Mouse (Mus musculus) embryo, embryonic 11 days (tissue): ENCODE data around the gene Cnnm1.
A peak's percentile ranks its signal among the peaks of the same experiment; 100 is the strongest.

Experiments used
- DNase-seq: peaks from one replicate; pipeline ENCODE4 v3.0.0-alpha.2; 2015

Cnnm1 gene

GRCm38 (mm10) chr19:43440112-43440737, at the start of gene Cnnm1:
TSS of gene Cnnm1 (plus strand) at chr19:43440436.
- peak; percentile 83 for DNase-seq

DNA sequence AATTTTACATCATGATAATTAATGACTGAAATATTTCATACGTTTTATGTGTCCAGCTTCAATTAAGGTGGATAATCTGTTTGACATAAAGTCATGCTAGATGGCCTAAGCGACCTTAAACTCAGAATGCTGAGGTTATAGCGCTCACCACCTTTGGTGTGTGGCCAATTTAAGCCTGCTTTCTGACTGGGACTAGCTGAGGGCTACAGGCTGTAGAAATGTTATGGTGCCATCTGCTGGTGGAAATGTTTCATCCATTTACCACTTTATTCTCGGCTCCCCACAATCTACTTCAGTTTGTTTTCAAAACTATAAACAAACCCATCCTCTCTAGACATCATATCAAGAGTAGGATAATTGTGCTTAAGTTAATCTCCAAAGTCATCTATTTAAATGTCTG, 43.9 kb upstream of the Cnnm1 start:
- peak; percentile 77 for DNase-seq

GRCm38 (mm10) chr19:43407181-43407580, 33.1 kb upstream of the Cnnm1 start:
- DNase-seq, result no peak

DNA sequence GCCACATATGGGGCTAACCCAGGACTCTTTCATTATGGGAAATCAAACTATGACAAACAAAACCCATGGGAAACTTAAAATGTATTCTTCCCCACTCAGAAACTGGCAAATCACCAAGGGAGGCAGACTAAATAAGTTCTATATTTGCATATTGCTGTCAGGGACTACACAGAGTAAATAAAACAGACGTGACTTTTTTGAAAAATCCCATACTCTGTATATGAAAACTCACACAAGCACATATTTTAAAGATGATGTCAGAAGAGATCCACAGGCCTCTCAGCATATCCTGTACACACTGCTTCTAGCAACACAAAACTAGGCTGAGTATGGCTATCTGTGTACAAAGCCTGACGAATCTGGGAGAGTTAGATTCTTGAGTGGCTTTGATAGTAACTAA, 24.7 kb upstream of the Cnnm1 start:
- DNase-seq, result no peak

- DNase-seq, result no peak
These were observed 19.7 kb upstream of the Cnnm1 start for GRCm38 (mm10) chr19:43420506-43420905.

DNA sequence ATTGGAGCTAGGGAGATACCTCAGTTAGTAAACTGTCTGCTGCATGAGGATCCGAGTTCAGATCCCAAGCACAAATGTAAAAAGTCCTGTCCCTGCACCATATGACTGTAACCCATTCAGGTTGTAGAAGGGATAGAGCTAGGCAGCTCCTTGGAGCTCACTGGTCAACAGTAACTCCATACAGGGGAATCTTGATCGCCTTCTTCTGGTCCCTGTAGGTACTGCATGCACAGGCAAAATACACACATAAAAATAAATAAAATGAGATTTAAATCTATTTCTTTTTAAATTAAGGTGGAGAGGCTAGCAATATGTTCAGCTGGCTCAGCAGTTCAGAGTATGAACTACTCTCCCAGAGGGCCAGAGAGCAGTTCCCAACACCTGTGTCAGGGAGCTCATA, 16.2 kb upstream of the Cnnm1 start:
- no peak for DNase-seq

GRCm38 (mm10) chr19:43427446-43428224, 12.6 kb upstream of the Cnnm1 start:
- no peak for DNase-seq

GRCm38 (mm10) chr19:43439246-43439645, 990 bp upstream of the Cnnm1 start:
- no peak for DNase-seq

GRCm38 (mm10) chr19:43440768-43441660, 778 bp downstream of the Cnnm1 start:
- peak; percentile 65 for DNase-seq

- DNase-seq, result peak; percentile 30
These were observed 1.4 kb downstream of the Cnnm1 start for GRCm38 (mm10) chr19:43441661-43441990.

DNA sequence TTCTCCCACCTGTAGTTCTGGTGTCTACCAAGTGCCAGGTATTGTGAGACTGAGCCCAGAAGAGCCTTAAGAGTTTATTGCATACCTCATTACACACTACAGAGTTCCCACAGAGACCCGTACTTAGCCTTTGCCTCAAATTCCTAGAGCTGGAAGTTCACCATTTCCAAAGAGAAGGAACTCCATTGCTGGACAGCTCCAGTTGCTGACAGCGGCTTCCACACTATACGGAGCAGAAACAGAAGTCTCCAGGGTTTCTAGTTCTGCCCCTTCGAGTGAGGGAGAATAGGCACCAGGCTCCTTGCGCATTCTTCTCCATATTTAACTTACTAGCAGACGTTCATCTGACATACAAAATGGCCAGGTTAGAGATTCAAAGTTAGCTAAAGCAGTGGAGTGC, 2.0 kb downstream of the Cnnm1 start:
- peak; percentile 57 for DNase-seq

DNA sequence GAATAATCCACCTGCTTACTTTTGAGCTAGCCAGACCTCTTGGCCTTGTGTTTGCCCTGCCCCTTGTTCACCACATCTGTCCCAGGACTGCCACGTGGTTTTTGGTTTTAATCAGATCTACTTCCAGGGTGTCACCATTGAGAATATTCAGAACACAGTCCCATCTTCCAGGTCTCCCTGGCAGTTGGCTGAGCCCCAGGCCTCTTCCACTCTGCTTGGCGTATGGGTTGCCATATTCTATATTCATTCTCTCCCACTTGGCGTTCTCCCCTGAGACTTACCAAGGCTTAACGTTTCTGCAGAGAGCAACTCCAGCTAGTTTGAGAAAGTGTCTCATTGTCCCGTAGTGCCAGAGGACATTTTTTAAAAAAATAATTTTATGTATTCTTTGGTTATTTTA, 2.7 kb downstream of the Cnnm1 start:
- DNase-seq, result no peak

- no peak for DNase-seq
These were observed 4.5 kb downstream of the Cnnm1 start for GRCm38 (mm10) chr19:43444636-43445205.

GRCm38 (mm10) chr19:43451563-43451962, 11.3 kb downstream of the Cnnm1 start:
- no peak for DNase-seq

- no peak for DNase-seq
These were observed 11.9 kb downstream of the Cnnm1 start for GRCm38 (mm10) chr19:43452176-43452575.

GRCm38 (mm10) chr19:43453025-43453424, 12.8 kb downstream of the Cnnm1 start:
- no peak for DNase-seq

- no peak for DNase-seq
These were observed 19.7 kb downstream of the Cnnm1 start for GRCm38 (mm10) chr19:43459948-43460347.

GRCm38 (mm10) chr19:43460481-43460880, 20.2 kb downstream of the Cnnm1 start:
- no peak for DNase-seq

DNA sequence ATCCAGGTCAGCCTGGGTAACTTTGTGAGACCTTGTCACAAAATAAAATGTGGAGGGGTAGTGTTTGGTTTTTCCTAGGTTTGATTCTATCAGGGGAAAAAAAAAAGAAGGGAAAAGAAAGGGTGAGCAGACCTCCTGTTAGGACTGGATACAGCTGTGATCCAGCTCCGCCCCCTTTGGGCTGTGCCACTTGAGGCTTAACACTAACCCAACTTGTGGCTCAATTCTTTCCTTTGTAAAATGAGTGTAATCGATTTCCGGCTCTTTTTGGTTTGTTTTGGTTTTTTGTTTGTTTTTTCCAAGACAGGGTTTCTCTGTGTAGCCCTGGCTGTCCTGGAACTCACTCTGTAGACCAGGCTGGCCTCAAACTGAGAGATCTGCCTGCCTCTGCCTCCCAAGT, 21.9 kb downstream of the Cnnm1 start:
- DNase-seq, result no peak

DNA sequence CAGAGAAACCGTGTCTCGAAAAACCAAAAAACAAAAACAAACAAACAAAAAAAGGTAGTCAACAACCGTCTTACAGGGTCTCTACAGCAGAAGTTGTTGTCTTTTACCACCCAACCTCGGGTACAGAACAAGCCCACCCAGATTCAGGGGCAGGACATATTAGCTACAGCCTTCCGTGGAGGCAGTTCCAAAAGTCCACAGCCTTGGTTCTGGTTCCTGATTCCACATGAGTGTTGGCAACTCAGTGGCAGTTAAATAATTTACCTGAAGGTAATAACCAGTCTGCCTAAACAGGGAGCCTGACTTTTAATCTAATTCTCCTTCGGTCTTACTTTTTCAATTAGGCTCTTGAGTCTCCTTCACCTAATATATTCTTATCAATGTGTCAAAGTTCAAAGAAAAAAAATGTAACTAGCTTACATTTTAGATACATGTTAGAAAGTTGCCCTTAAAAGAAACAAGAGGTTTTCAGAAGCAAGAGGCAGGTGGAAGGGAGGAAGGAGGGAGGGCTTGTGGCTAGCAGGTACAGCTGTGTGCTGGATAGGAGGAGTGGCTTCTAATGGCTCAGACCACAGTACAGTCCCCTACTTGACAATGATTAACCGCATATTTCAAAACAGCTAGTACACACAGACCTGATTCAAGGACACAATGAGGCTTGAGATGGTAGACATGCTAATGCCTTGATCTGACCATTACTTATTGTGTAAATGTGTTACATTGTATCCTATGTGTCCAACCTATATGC, 23.5 kb downstream of the Cnnm1 start:
- no peak for DNase-seq

DNA sequence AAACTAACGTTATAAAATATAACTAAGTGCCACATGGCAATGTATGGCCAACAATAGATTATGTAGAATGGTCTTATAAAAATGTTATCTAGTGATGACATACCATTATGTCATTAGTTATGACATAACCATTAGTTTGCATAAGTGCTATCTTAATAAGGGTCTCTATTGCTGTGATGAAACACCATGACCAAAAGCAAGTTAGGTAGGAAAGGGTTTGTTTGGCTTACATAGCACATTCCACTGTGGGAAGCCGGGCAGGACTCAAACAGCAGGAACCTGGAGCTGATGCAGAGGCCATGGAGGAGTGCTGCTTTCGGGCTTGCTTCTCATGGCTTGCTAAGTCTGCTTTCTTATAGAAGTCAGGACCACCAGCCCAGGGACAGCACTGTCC, 24.1 kb downstream of the Cnnm1 start:
- no peak for DNase-seq

GRCm38 (mm10) chr19:43465076-43465475, 24.8 kb downstream of the Cnnm1 start:
- no peak for DNase-seq
